Mouse (Mus musculus) embryonic facial prominence, embryonic 15.5 days (tissue): ENCODE measurements at regions not wholly inside any gene's neighbourhood (a gene's known extent, or its start where the extent isn't known, plus 50 kb on each side); places are given as distances from the start of the nearest gene placed in this dataset.

Source experiments
- ATAC-seq: fragments of 200-750 bp; cut with Nextera tagmentation; 2 replicates; pipeline ENCODE4 v1.8.0; 2017; ENCODE audit warnings: low read depth, moderate TSS enrichment; ENCODE audit not compliant: insufficient number of reproducible peaks, low FRiP score, low TSS enrichment
- H3K27ac ChIP-seq: fragments of 300-500 bp; sonication (generic); replicated peaks from 2 replicates; pipeline ENCODE4 v1.5.1; 2015; ENCODE audit warnings: mild to moderate bottlenecking, inconsistent platforms
- H3K27me3 ChIP-seq: fragments of 300-500 bp; sonication (generic); 2 replicates; pipeline ENCODE4 v1.6.1; 2015; ENCODE audit warnings: inconsistent platforms
- H3K36me3 ChIP-seq: fragments of 300-500 bp; sonication (generic); 2 replicates; pipeline ENCODE4 v1.6.1; 2015; ENCODE audit warnings: mild to moderate bottlenecking, inconsistent platforms
- H3K4me1 ChIP-seq: fragments of 300-500 bp; sonication (generic); 2 replicates; pipeline ENCODE4 v1.6.1; 2015; ENCODE audit warnings: inconsistent platforms
- H3K4me2 ChIP-seq: fragments of 300-500 bp; sonication (generic); replicated peaks from 2 replicates; pipeline ENCODE4 v1.6.1; 2015; ENCODE audit warnings: mild to moderate bottlenecking, inconsistent platforms
- H3K4me3 ChIP-seq: fragments of 300-500 bp; sonication (generic); replicated peaks from 2 replicates; pipeline ENCODE4 v1.5.1; 2015; ENCODE audit warnings: mild to moderate bottlenecking, inconsistent platforms
- H3K9ac ChIP-seq: fragments of 300-500 bp; sonication (generic); 2 replicates; pipeline ENCODE4 v1.6.1; 2015; ENCODE audit warnings: inconsistent platforms
- H3K9me3 ChIP-seq: fragments of 300-500 bp; sonication (generic); replicated peaks from 2 replicates; pipeline ENCODE4 v1.6.1; 2016; ENCODE audit warnings: inconsistent platforms
- WGBS: fragments of 180-500 bp; shearing (Covaris S2); methylation state at CpG from one replicate; pipeline ENCODE4 v1.1.7; 2015; 5-methylcytosine and 5-hydroxymethylcytosine counted together

GRCm38 (mm10) chr7:145034385-145034784 is 94.7 kb upstream of the Ccnd1 start:
- ATAC-seq: no peak
- Histone ChIP-seq H3K36me3 (no peaks in the 10 kb centered on the region), H3K4me1 (peaks cover 20% of the 10 kb centered on the region), H3K4me2 (no peak overlapping the region), H3K27ac (no peak overlapping the region), H3K27me3 (peaks cover 3% of the 10 kb centered on the region; the same call in 1 of the 2 replicates), H3K9ac (no peak overlapping the region), H3K9me3 (no peaks in the 10 kb centered on the region), H3K4me3 (no peak overlapping the region)
- 61% methylated on average over 1 of the region's 1 CpGs for WGBS

GRCm38 (mm10) chr7:145031275-145031674 is 91.5 kb upstream of the Ccnd1 start:
- no peak; the same call in 1 of the 2 replicates for ATAC-seq
- no peaks in the 10 kb centered on the region for H3K36me3 ChIP-seq
- H3K9me3 ChIP-seq: no peaks in the 10 kb centered on the region
- peaks cover 20% of the 10 kb centered on the region for H3K4me1 ChIP-seq
- peak overlapping the region; percentile 86 for H3K27ac ChIP-seq
- peak overlapping the region; percentile 71 for H3K4me2 ChIP-seq
- no peak overlapping the region for H3K9ac ChIP-seq
- 13% methylated on average over 7 of the region's 7 CpGs for WGBS
- peaks cover 3% of the 10 kb centered on the region; the same call in 1 of the 2 replicates for H3K27me3 ChIP-seq
- peak overlapping the region; percentile 32 for H3K4me3 ChIP-seq

GRCm38 (mm10) chr7:145030635-145031141 is 91.0 kb upstream of the Ccnd1 start:
- Histone ChIP-seq H3K4me2 (peak overlapping the region; percentile 71), H3K4me3 (peak overlapping the region; percentile 32), H3K36me3 (no peaks in the 10 kb centered on the region), H3K4me1 (peaks cover 20% of the 10 kb centered on the region), H3K27ac (peak overlapping the region; percentile 86), H3K9ac (no peak overlapping the region), H3K27me3 (peaks cover 3% of the 10 kb centered on the region; the same call in 1 of the 2 replicates), H3K9me3 (no peaks in the 10 kb centered on the region)
- peak; percentile 93 for ATAC-seq
- WGBS: 1% methylated on average over 19 of the region's 22 CpGs

- ATAC-seq: no peak
- 87% methylated on average over 4 of the region's 4 CpGs for WGBS
Observed at GRCm38 (mm10) chr7:145029622-145030021, 89.9 kb upstream of the Ccnd1 start.

GRCm38 (mm10) chr7:145029124-145029523 is 89.4 kb upstream of the Ccnd1 start:
- H3K4me3 ChIP-seq: no peak overlapping the region
- peaks cover 3% of the 10 kb centered on the region; the same call in 1 of the 2 replicates for H3K27me3 ChIP-seq
- no peak overlapping the region for H3K27ac ChIP-seq
- H3K9ac ChIP-seq: no peak overlapping the region
- peaks cover 20% of the 10 kb centered on the region for H3K4me1 ChIP-seq
- 32% methylated on average over 4 of the region's 4 CpGs for WGBS
- ATAC-seq: no peak
- H3K4me2 ChIP-seq: no peak overlapping the region
- no peaks in the 10 kb centered on the region for H3K9me3 ChIP-seq
- H3K36me3 ChIP-seq: no peaks in the 10 kb centered on the region

More at GRCm38 (mm10) chr7:145029622-145030021, 89.9 kb upstream of the Ccnd1 start:
- Histone ChIP-seq H3K9ac (no peak overlapping the region), H3K4me1 (peaks cover 20% of the 10 kb centered on the region), H3K4me2 (no peak overlapping the region), H3K27ac (no peak overlapping the region), H3K9me3 (no peaks in the 10 kb centered on the region), H3K4me3 (no peak overlapping the region), H3K27me3 (peaks cover 3% of the 10 kb centered on the region; the same call in 1 of the 2 replicates), H3K36me3 (no peaks in the 10 kb centered on the region)

- Histone ChIP-seq H3K9me3 (no peaks in the 10 kb centered on the region), H3K27ac (no peak overlapping the region), H3K4me1 (peaks cover 19% of the 10 kb centered on the region), H3K4me2 (no peak overlapping the region), H3K9ac (no peak overlapping the region), H3K27me3 (peaks cover 2% of the 10 kb centered on the region; the same call in 1 of the 2 replicates), H3K4me3 (no peak overlapping the region), H3K36me3 (no peaks in the 10 kb centered on the region)
- no peak for ATAC-seq
- 73% methylated on average over 4 of the region's 4 CpGs for WGBS
Observed at GRCm38 (mm10) chr7:145027061-145027460, 87.3 kb upstream of the Ccnd1 start.

- H3K9me3 ChIP-seq: no peaks in the 10 kb centered on the region
- no peak overlapping the region for H3K4me3 ChIP-seq
- H3K27me3 ChIP-seq: no peaks in the 10 kb centered on the region
- no peak overlapping the region for H3K4me2 ChIP-seq
- no peak overlapping the region for H3K27ac ChIP-seq
- no peak for ATAC-seq
- H3K4me1 ChIP-seq: peaks cover 9% of the 10 kb centered on the region
- no peak overlapping the region for H3K9ac ChIP-seq
- WGBS: 85% methylated on average over 5 of the region's 5 CpGs
- H3K36me3 ChIP-seq: no peaks in the 10 kb centered on the region
Observed at GRCm38 (mm10) chr7:145026014-145026285, 86.2 kb upstream of the Ccnd1 start.

GRCm38 (mm10) chr7:145025186-145026013 is 85.7 kb upstream of the Ccnd1 start:
- H3K36me3 ChIP-seq: no peaks in the 10 kb centered on the region
- WGBS: 45% methylated on average over 6 of the region's 6 CpGs
- H3K9me3 ChIP-seq: no peaks in the 10 kb centered on the region
- peaks cover 5% of the 10 kb centered on the region for H3K4me1 ChIP-seq
- peak; percentile 60; the same call in 1 of the 2 replicates for ATAC-seq
- H3K27me3 ChIP-seq: no peaks in the 10 kb centered on the region
- H3K4me3 ChIP-seq: no peak overlapping the region
- no peak overlapping the region for H3K9ac ChIP-seq
- no peak overlapping the region for H3K4me2 ChIP-seq
- H3K27ac ChIP-seq: peak overlapping the region; percentile 28; the same call in 1 of the 2 replicates

GRCm38 (mm10) chr7:145024651-145025050 is 84.9 kb upstream of the Ccnd1 start:
- Histone ChIP-seq H3K36me3 (no peaks in the 10 kb centered on the region), H3K27ac (0 out of 2 replicates have a peak overlapping the region, but pooled peaks have one; percentile 28), H3K4me3 (no peak overlapping the region), H3K4me2 (no peak overlapping the region), H3K9me3 (no peaks in the 10 kb centered on the region), H3K4me1 (no peaks in the 10 kb centered on the region), H3K27me3 (no peaks in the 10 kb centered on the region), H3K9ac (no peak overlapping the region)
- no peak for ATAC-seq
- 84% methylated on average over 2 of the region's 2 CpGs for WGBS

GRCm38 (mm10) chr7:145019137-145019536 is 79.4 kb upstream of the Ccnd1 start:
- ATAC-seq: no peak
- Histone ChIP-seq H3K9me3 (no peaks in the 10 kb centered on the region), H3K4me3 (no peak overlapping the region), H3K4me2 (no peak overlapping the region), H3K36me3 (no peaks in the 10 kb centered on the region), H3K27me3 (no peaks in the 10 kb centered on the region), H3K9ac (no peak overlapping the region), H3K4me1 (no peaks in the 10 kb centered on the region), H3K27ac (no peak overlapping the region)
- WGBS: 54% methylated on average over 2 of the region's 2 CpGs

GRCm38 (mm10) chr7:145018149-145018548 is 78.4 kb upstream of the Ccnd1 start:
- no peak overlapping the region for H3K4me3 ChIP-seq
- H3K4me1 ChIP-seq: no peaks in the 10 kb centered on the region
- H3K36me3 ChIP-seq: no peaks in the 10 kb centered on the region
- H3K27me3 ChIP-seq: no peaks in the 10 kb centered on the region
- H3K9ac ChIP-seq: no peak overlapping the region
- H3K4me2 ChIP-seq: no peak overlapping the region
- 88% methylated on average over 3 of the region's 3 CpGs for WGBS
- no peak for ATAC-seq
- H3K27ac ChIP-seq: no peak overlapping the region
- H3K9me3 ChIP-seq: no peaks in the 10 kb centered on the region
